Mouse (Mus musculus) MEL (cell line): Measurements from ENCODE around the gene Cers6.

Experiments used
- CTCF ChIP-seq, 3 experiments: IDR thresholded peaks in 2 of 3; conservative IDR thresholded peaks in 1 of 3; 2 replicates each; pipeline ENCODE4 v1.5.1; 2011 to 2012; ENCODE audit warnings: low read length in 3 of 3, low read depth in 2 of 3, mild to moderate bottlenecking in 2 of 3, improper control_type of control experiment in 1 of 3, inconsistent platforms in 1 of 3, mixed read lengths in 1 of 3, moderate library complexity in 1 of 3; ENCODE audit not compliant: control insufficient read depth in 1 of 3, insufficient read depth in 1 of 3, poor library complexity in 1 of 3, severe bottlenecking in 1 of 3
- GATA1 ChIP-seq: IDR thresholded peaks from 2 replicates; pipeline ENCODE4 v1.6.1; 2011; ENCODE audit warnings: low read depth, low read length, improper control_type of control experiment
- POLR2A ChIP-seq, 2 experiments: IDR thresholded peaks; 2 replicates each; pipeline ENCODE4 v1.6.1; 2011 to 2012; ENCODE audit warnings: low read length in 2 of 2, mild to moderate bottlenecking in 2 of 2, control low read depth in 1 of 2, improper control_type of control experiment in 1 of 2, low read depth in 1 of 2, moderate library complexity in 1 of 2; ENCODE audit not compliant: control insufficient read depth in 1 of 2, insufficient read depth in 1 of 2, poor library complexity in 1 of 2
- ZNF384 ChIP-seq: IDR thresholded peaks from 2 replicates; pipeline ENCODE4 v1.6.1; 2012; ENCODE audit warnings: low read depth, mild to moderate bottlenecking, inconsistent platforms, low read length, improper control_type of control experiment

DNA sequence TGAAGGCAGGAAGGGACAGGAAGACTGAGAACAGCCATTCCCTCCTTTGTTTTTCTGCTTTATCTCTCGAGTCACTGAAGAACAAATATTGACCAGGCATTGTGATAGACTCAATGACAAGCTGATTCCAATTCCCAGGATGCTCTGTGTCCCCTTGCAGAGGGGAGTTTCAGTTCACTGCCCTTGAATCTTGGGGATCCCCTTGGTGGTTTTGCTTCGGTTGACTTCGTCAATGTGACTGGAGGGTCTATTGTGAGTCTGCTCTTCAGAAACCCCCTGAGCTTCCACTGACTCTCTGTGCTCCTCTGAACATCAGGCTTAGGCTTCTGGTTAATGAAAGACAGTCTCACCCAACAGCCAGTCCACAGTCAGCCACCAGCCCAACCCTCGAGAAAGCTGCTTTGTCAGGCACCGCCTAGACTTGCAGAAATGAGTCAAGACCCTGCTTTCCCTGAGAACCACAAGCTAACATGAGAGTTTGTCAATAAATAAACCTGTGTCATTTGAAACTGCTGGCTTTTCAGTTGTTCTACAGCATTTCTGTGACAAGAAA lies 271.3 kb downstream of the Cers6 start:
- TF ChIP-seq POLR2A (IDR thresholded peaks at IDR 0.05; ENCODE audit: control insufficient read depth in 1 of 2, insufficient read depth in 1 of 2, low read depth in 1 of 2, low read length in 2 of 2, poor library complexity in 1 of 2) (no peak), CTCF (IDR thresholded peaks at IDR 0.05 in 2 of 3, conservative IDR thresholded peaks at IDR 0.05 in 1 of 3; ENCODE audit: control insufficient read depth in 1 of 3, insufficient read depth in 1 of 3, low read depth in 2 of 3, low read length in 3 of 3, poor library complexity in 1 of 3, severe bottlenecking in 1 of 3) (no peak), GATA1 (no peak), ZNF384 (no peak)
